Mouse (Mus musculus) CD4-positive helper T cell, adult 2 months (primary cell): ENCODE data around the gene Polr1a.
A peak's percentile ranks its signal among the peaks of the same experiment; 100 is the strongest.

ENCODE experiments used
- DNase-seq: peaks from one replicate; pipeline ENCODE4 v3.0.0-alpha.2; 2012; ENCODE audit warnings: low read depth, missing footprints, low spot score

Polr1a gene

GRCm38 (mm10) chr6:71908481-71909381 lies at the start of gene Polr1a, which contains the start of gene Ptcd3:
Gene Polr1a (plus strand): TSS chr6:71909053.
Gene Ptcd3 (minus strand): TSS chr6:71908750.
- peak; percentile 94 for DNase-seq

DNA sequence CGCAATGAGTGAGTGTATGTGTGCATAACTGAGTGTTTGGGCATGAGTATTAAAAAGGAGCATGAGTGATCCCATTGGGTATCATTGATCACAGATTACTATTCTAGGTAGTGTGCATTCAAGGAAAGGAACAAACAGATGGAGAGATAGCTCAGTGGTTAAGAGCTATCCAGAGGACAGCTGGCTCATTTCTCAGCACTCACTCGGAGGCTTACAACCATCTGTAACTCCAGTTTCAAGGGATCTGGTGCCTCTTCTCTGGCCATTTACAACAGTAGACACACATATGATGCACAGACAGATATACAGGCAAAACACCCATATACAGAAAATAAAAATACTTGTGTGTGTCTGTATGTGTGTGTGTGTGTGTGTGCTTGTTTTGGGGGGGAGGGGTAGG lies 41.1 kb upstream of the Polr1a start:
- no peak for DNase-seq

DNA sequence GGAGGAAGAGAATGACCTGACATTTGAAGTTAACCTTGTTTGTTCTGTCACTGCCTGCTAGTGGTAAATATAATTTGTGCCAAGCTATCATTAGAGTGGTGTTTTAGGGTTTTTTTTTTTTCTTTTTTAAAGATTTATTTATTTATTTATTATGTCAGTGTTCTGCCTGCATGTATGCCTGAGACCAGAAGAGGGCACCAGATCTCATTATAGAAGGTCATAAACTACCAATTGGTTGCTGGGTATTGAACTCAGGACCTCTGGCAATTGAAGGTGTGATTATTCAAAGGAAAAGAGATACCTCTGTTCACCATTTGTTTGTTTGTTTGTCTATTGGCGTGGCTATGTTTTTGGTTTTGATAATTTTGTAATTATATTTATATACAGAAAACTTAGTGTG lies 40.0 kb upstream of the Polr1a start:
- DNase-seq = peak; percentile 49

DNA sequence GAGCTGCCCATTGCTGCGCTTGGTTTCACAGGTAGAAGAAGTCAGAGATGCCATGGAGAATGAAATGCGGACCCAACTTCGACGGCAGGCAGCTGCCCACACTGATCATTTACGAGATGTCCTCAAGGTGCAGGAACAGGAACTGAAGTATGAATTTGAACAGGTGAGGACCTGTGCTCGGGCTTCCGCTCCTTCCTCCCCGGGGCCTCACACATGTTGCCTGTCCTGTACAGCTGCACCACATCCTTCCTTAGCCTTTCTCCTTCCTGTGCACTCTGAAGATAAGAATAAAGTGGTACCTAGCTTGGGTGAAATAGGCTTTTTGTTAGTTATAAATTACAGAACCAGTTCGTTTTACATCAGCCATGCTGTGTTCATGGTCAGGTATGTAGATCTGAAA lies 37.5 kb upstream of the Polr1a start:
- peak; percentile 28 for DNase-seq

DNA sequence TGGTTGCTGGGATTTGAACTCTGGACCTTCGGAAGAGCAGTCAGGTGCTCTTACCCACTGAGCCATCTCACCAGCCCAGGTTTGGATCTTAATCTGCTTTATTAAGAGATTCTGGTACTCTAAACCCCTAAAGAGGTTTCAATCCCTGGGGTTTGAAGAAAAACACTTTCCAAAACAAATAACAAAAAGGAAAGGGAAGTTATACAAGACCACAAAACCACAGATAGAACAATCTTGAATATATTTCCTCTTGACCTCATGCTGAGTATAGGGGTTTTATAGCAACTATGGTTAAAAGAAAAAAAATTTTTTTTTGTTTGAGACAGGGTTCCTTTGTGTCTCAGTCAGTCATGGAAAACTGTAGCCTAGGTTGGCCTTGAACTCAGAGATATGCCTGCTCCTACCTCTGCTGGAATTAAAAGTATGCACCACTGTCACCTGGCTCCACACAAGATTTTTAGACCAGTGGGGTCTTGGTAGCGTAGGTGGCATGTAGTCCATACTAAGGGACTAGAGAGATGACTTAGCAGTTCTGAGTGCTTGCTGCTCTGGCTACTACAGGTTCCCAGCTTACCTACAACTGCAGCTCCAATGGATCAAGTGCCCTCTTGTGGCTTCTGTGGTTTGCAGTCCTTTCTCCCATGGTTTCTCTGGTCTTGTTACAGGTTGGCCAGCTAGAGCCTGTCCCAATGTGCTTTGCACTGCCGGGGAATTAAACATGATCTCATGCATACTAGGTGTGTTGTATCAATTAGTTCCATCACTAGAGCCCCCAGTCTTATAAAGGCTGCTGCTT lies 30.7 kb upstream of the Polr1a start:
- DNase-seq = peak; percentile 58

DNA sequence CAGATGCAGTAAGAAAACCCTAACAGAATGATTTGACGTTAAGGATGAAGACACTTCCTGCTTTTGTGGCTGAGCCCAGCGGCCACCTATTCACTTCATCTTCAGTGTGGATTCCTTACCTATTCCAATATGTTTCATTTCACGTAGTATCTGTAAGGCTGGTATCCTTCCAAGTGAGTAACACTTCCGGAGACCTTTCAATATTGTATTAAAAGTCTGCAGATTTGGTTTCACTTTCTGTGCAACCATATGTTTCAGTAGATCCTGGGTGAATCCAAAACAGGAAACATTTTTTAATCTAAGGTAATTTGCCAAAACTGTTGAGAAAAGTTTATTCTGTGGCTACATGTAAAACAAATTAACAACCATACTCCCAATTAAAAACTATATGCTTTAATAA lies 15.6 kb upstream of the Polr1a start:
- DNase-seq = no peak

GRCm38 (mm10) chr6:71907702-71908235 lies 1.1 kb upstream of the Polr1a start:
- no peak for DNase-seq

DNA sequence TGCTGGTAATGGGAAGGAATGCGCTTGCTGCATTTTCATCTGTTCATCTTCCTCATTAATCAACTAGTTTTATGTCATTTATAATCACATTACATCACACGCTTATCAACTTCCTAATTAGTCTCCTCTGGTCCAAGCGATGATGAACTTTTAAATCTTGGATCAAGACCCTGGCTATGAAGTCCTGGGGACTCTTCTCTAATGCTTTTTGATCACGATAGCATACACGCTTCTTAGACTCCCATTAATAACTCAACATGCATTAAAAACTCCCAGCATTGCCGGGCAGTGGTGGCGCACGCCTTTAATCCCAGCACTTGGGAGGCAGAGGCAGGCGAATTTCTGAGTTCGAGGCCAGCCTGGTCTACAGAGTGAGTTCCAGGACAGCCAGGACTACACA lies 531 bp downstream of the Polr1a start:
- no peak for DNase-seq

GRCm38 (mm10) chr6:71909840-71910239 lies 987 bp downstream of the Polr1a start:
- DNase-seq = peak; percentile 67

DNA sequence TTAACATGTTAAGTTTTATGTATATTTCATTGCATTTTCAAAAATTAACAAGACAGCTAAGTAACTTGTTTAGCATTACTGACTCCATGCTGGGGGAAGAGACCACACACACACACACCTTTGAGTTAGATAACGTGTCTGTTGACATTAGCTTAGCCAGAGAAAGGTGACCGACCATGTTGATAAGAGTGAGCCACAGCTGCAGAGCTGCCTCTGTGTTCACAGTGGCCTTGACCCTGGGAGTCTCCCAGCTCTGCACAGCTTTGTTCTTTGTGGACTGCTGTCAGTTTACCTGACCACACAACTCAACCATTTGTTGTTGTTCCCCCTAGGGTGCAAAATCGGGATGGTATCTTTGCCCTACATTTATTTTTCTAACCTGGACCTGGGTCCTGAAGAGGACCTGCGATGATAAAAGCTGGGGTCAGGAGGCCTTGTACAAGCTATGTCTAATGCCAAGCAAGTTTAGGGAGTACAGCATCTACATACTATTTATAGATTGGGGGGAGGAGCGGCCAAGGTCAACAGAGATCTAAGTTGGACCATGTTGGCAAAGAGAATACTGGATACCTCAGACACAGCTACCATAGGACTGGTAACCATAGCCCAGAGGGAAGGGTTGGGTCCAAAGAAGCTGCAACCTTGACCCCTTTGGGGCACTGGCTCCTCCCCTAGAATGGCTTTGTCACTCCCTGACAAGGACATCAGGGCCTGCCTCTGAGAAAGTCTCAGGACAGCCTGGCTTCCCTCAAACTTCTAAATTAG lies 3.0 kb downstream of the Polr1a start:
- no peak for DNase-seq

- DNase-seq = peak; percentile 68
Observed at GRCm38 (mm10) chr6:71920752-71921151, 11.9 kb downstream of the Polr1a start.

DNA sequence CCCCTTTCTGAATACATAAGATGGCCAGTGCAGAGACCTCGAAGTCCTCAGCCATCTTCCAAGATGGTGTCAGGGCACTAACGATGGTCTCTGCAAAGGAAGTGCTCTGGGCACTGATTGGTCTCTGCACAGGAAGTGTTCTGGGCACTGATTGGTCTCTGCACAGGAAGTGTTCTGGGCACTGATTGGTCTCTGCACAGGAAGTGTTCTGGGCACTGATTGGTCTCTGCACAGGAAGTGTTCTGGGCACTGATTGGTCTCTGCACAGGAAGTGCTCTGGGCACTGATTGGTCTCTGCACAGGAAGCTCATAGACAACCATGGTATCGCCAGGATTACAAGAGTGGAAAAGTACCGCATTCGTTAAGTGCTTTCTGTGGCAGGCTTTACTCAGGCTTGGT lies 16.4 kb downstream of the Polr1a start:
- DNase-seq = peak; percentile 18

- DNase-seq = peak; percentile 36
Observed at GRCm38 (mm10) chr6:71927911-71928310, 19.1 kb downstream of the Polr1a start.

- DNase-seq = no peak
Observed at GRCm38 (mm10) chr6:71930053-71930452, 21.2 kb downstream of the Polr1a start.

GRCm38 (mm10) chr6:71930830-71931437 lies 22.1 kb downstream of the Polr1a start:
- no peak for DNase-seq

GRCm38 (mm10) chr6:71932347-71932746 lies 23.5 kb downstream of the Polr1a start:
- no peak for DNase-seq

GRCm38 (mm10) chr6:71934081-71934556 lies 25.3 kb downstream of the Polr1a start:
- no peak for DNase-seq

GRCm38 (mm10) chr6:71935737-71936136 lies 26.9 kb downstream of the Polr1a start:
- no peak for DNase-seq

GRCm38 (mm10) chr6:71940912-71941311 lies 32.1 kb downstream of the Polr1a start:
- DNase-seq = no peak

- DNase-seq = no peak
Observed at GRCm38 (mm10) chr6:71945101-71945500, 36.2 kb downstream of the Polr1a start.

GRCm38 (mm10) chr6:71946121-71946520 lies 37.3 kb downstream of the Polr1a start:
- DNase-seq = no peak
